Mouse (Mus musculus) layer of hippocampus, adult 8-10 months (tissue): Measurements from ENCODE around the gene Ccdc73. TPM values are rescaled to one million over a fixed set of nuclear protein-coding genes. Genes with fewer than 3 reads are reported as not detected.

Experiments
- DNase-seq, 2 experiments: peaks; one replicate each; pipeline ENCODE4 v3.0.0; 2022; ENCODE audit warnings: low spot score in 2 of 2
- total RNA-seq, 4 experiments: library from RNA; stranded (reverse); gene quantifications; 2 replicates each; pipeline ENCODE4 v1.2.4; 2022

Gene Ccdc73
- total RNA-seq, 4 experiments from 2014 or later = 1.4 TPM; not detected in 3

DNA sequence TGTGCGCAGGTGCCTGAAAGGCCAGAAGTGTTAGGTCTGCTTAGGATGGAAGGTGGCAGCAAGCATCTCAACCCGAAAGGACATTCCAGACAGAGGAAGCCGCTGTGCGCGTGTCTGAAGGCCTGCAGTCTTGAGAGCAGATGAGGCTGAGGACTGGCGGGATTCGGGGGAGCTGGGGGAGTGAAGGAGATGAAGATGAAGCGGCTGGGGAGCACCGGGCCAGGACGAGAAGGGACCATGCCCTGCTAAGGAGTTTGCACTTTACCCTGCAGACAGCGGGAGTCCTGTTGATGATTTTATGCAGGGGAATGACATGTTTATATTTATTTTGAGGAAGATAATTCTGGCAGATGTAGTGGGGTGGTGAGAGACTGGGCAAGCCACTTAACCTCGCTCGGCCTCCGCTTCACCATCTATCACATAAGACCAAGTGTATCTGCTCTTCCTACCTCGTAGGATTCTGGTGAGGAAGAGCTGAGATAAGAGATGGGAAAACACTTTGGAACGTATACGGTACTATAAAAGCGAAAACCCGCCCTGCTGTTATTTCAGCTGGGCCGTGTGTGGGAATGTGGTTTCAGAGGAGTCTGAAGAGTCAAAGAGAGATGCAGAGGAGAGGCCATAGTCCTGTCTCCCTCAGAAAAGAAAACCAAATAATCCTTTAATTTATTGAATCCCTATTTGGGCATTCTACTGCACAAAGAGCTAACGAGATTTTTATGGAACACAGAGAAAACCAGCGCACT is 159.5 kb downstream of the Ccdc73 start:
- DNase-seq = no peak

- no peak for DNase-seq
Measured at GRCm38 (mm10) chr2:105028806-105029205, 161.2 kb downstream of the Ccdc73 start.

DNA sequence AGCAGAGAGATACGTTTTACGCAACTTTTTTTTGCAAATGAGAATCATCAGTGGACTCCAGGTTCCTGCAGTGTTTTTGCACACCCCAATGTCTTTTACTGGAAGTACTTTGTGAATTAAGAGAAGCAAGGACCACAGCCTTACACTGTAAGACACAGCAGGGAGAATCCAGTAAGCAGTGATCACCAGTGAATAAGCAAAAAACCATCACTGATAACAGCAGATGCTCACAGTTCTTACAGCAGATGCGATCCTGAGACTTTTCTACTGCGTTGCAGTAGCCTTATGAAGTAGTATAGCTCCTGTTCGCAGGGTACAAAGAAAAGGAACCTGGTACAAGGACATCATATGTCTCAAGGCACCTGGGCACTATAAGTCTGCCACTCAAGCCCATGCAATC is 162.9 kb downstream of the Ccdc73 start:
- no peak for DNase-seq

DNA sequence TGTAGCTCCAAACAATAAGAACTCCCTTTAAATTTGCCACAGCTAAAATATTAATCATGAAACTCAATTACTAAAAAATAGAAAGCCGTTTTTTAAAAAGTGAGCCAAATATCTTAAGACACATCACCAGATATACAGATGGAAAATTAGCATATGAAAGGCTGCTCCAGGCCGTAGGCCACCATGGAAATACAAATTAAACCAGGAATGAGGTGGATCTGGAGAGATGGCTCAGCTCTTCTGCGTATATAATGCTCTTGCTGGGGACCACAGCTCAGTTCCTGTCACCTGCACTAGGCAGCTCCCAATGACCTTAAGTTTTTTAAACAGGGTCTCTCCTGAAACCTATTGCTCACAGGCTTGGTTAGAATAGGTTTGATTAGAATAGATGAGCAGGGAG is 166.5 kb downstream of the Ccdc73 start:
- DNase-seq = no peak

DNA sequence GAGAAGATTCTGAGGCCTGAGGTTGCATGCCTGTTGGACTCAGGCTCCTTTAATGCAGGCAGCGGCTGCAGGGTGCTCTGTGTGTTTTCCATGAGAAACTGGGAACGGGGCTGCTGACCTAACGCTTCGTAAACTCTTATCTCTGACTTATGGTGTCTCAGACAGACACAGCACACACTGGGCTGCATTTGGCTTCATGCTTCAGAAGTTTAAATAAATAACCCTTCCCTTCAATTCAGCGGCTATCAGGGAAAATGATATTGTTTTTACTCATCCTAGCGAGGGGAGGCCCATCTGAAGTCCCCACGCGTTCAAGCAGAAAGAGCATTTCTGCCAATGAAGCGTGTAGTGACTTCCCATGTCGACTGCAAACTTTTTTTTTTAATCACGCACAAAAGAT is 168.4 kb downstream of the Ccdc73 start:
- DNase-seq = no peak

DNA sequence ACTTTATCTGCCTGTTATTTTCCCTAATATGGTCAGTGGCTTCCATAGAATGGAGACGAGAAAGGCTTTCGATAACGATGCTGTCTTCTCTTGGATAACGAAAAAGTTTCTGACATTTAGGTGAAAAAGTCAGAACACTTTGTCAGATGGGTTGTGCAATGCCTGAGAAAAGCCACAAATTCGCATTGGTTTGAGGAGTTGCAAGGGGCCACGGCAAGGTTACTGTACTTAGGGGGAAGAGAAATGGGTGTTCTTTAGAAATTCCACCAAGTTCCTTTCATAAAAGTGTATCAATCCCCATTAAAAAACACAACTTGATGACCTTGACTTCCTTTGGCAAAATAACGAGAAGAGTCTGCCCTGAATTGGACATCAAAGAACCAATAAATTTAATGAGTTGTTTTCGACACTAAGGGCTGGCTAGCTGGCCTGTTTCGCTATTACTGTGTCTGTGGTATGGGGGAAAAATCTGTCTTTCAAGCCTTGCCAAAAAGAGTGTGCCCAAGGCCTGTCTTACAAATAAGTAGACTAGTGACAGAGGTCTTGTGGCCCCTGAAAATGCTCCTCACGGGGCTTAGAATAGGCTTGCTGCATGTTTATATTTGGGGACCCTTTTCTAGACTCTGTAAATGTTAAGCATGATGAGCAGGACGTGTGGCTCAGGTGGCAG is 168.9 kb downstream of the Ccdc73 start:
- no peak for DNase-seq

DNA sequence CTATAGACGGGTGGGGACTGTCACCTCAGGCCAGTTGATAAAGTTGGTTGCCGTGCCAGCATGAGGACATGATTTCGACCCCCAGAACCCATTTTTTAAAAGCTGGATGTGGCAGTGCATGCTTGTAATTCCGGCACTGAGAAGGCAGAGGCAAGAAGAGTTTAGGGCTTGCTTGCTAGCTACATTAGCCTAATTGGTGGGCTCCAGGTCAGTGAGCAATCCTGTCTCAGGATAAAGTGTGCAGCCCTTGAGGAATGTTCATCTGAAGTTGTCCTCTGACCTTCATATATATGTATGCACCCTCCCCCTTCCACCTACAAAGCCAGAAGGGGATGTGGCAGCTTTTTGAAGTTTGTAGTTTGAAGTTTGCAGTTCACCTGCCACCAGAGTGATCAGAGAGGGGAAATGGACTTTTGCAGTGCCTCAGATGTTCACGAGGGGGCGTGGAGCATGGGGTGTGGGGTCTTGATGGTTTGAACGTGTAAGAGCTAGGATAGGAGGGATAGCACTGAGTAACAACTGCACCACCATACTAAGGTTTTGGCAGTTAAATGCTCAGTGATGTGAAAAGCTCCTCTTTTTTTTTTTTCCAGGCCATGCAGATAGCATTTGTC is 170.5 kb downstream of the Ccdc73 start:
- DNase-seq = no peak

- no peak for DNase-seq
Measured at GRCm38 (mm10) chr2:105038879-105039278, 171.3 kb downstream of the Ccdc73 start.

DNA sequence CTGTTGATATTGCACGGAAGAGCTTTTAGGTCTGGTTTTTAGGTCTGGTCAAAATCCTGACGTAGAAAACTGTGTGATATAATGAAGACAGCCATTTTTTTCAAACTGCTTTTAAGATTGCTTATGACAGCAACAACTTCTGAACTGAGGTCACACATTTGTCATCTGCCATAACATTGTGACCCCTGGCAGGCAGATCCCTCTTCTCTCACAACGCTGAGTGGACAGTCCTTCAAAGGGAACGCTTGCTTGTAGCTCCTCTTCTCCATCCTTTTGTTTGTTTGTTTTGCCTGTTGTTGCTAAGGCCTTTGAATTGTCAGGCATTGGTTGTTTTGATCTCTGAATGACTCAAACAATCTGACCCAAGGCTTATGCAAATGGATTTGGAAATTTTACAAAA is 173.3 kb downstream of the Ccdc73 start:
- DNase-seq = no peak

DNA sequence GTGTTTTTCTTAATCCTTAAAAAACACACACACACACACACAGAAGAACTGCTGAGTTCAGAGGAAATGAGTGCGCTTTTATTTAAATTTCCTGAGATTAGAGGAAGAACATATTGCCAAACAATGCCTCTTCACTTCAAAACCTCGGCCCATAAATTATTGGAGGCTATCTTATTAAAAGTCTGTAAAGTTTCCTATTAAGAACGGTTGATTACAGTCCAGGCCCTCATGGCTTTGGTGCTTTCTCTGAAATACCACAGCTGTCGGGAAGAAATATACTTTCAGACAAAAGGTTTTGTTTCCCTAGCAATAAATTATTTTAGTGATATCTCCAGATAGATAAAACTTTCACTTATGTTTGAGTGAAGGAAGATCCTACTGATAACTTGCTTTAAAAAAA is 175.5 kb downstream of the Ccdc73 start:
- DNase-seq = no peak

- no peak for DNase-seq
Measured at GRCm38 (mm10) chr2:105048301-105048700, 180.7 kb downstream of the Ccdc73 start.

- DNase-seq = no peak
Measured at GRCm38 (mm10) chr2:105055529-105055928, 187.9 kb downstream of the Ccdc73 start.

DNA sequence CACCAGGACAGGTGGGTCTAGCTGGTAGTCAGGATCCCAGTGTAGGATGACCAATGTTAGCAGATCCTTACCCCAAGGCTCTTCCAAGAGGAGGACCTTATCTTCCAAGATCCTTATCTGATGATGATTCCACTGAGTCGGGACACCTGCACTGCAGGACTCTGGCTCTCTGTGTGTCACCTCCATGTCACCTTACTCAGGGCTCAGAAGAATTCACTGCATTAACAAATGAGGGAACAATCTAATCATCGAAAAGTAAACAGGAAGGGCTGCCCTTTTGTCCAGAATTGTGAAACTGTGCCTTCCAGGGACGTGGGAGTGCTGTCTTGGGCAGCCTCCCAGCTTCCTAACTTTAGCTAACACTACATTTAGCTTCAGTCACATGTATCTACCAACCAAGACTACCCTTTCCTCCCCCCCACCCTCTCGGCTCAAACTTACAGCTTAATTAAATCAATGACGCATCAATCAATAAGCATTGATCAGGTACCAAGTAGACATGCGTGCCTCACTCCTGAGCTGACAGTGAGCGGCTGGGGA is 191.0 kb downstream of the Ccdc73 start:
- DNase-seq = no peak

GRCm38 (mm10) chr2:105062741-105063372 is 195.3 kb downstream of the Ccdc73 start:
- no peak for DNase-seq

Other genes with a start within 250 kb of the Ccdc73 start
- 10 to 100 TPM; 39.0 to 53.4 (median 42.7) TPM for gene Tcp11l1, start 155.6 kb upstream of the Ccdc73 start, total RNA-seq
- gene Pin1rt1, start 151.4 kb upstream of the Ccdc73 start, total RNA-seq = not detected
- 1 to 10 TPM; 2.6 to 3.6 (median 3.2) TPM for gene Depdc7, start 124.9 kb upstream of the Ccdc73 start, total RNA-seq
- gene Qser1, start 51.0 kb upstream of the Ccdc73 start, total RNA-seq = 10 to 100 TPM; 10.3 to 12.0 (median 11.2) TPM
- gene Prrg4, start 17.9 kb upstream of the Ccdc73 start, total RNA-seq = 1 to 10 TPM in 2 of 4 experiments, under 1 TPM in 2; 0.85 to 2.0 (median 1.2) TPM
- gene Eif3m, start 149.3 kb downstream of the Ccdc73 start, total RNA-seq = 10 to 100 TPM; 92.4 to 98.3 (median 94.6) TPM
- not detected for gene Gm11060, start 224.2 kb downstream of the Ccdc73 start, total RNA-seq